Mouse (Mus musculus) retina, embryonic 14.5 days (tissue): ENCODE data around the gene Tep1.

Experiments
- DNase-seq: peaks from one replicate; pipeline ENCODE4 v3.0.0-alpha.2; 2015; ENCODE audit warnings: low spot score

Gene Tep1

GRCm38 (mm10) chr14:50795261-50795935 is 75.0 kb downstream of the Tep1 start:
- DNase-seq, result no peak

DNA sequence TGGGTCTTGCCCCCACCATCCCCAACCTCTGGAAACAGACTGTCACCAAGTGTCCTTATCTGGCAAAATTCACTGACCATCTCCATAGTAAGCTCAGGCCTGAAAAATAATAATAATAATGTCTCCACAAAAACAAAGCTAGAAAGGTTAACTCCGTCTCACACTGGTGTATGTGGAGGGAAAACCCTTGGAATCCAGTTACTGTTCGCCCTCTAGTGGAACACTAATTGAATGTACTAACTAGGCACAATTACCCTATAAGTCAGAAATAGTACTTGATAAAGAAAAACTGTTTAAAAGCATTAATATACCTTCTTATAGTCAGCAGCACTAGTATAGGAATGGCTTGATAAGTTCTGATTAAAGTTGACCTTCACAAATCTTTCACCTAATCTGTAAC is 82.2 kb downstream of the Tep1 start:
- peak; percentile 60 for DNase-seq

- DNase-seq, result peak; percentile 94
These were observed 85.1 kb downstream of the Tep1 start, which contains the start of gene Ttc5 for GRCm38 (mm10) chr14:50785251-50785637. Gene Ttc5, minus strand, starts transcription at chr14:50785519.

- DNase-seq, result peak; percentile 45
These were observed 85.7 kb downstream of the Tep1 start for GRCm38 (mm10) chr14:50784391-50785250.

GRCm38 (mm10) chr14:50782166-50782565 is 88.2 kb downstream of the Tep1 start:
- DNase-seq, result no peak
